ENCODE assay signal across 15 mouse cellular contexts in genomic region chr6:6603561-6604544, GRCm38 (mm10). TPM values are rescaled to one million over a fixed set of nuclear protein-coding genes. Genes with fewer than 3 reads are reported as not detected.
DNase-seq lines count a peak whose midpoint lies in the region; ATAC-seq lines count a peak whose summit lies in the region.
"Had no signal": no experiment of that assay in that cellular context is flagged by ENCODE, and none has a peak within 500 bp of the region (broad histone marks: within the 10 kb centered on the region; RNA-seq: fewer than 3 reads in every experiment).

No protein-coding gene starts in this region.

- 0 out of 2 replicates have a peak overlapping the region, but pooled peaks have one; percentile 32 for H3K4me2 ChIP-seq in forebrain, embryonic 11.5 days (ENCODE audit: low read depth, low read length, severe bottlenecking)
- peak overlapping the region; percentile 11; the same call in 1 of the 2 replicates for H3K4me2 ChIP-seq in hindbrain, embryonic 14.5 days (replicated peaks)
- H3K4me2 ChIP-seq in midbrain, embryonic 16.5 days (ENCODE audit: low read length), result 0 out of 2 replicates have a peak overlapping the region, but pooled peaks have one; percentile 14
- H3K4me2 ChIP-seq: liver, embryonic 11.5 days; lung, embryonic 14.5 days had no signal

- H3K27me3 ChIP-seq in forebrain, embryonic 11.5 days (ENCODE audit: control insufficient read depth, insufficient read depth, low read length), result no peaks in the 10 kb centered on the region
- H3K27me3 ChIP-seq in hindbrain, embryonic 14.5 days (ENCODE audit: control insufficient read depth, insufficient read depth, low read length), result no peaks in the 10 kb centered on the region
- H3K27me3 ChIP-seq in midbrain, embryonic 16.5 days (ENCODE audit: control insufficient read depth, insufficient read depth, low read depth, low read length), result no peaks in the 10 kb centered on the region

- H3K27ac ChIP-seq in forebrain, embryonic 11.5 days (ENCODE audit: low read depth, low read length), result no peak overlapping the region
- peak overlapping the region; percentile 28 for H3K27ac ChIP-seq in hindbrain, embryonic 14.5 days
- H3K27ac ChIP-seq in midbrain, embryonic 16.5 days (ENCODE audit: low read length), result no peak overlapping the region
- H3K27ac ChIP-seq: kidney, postnatal 0 days had no signal

- no peaks in the 10 kb centered on the region for H3K9me3 ChIP-seq in forebrain, embryonic 11.5 days (ENCODE audit: control insufficient read depth, low read length)
- no peaks in the 10 kb centered on the region for H3K9me3 ChIP-seq in hindbrain, embryonic 14.5 days (ENCODE audit: control insufficient read depth, low read length)
- no peaks in the 10 kb centered on the region for H3K9me3 ChIP-seq in midbrain, embryonic 16.5 days (replicated peaks; ENCODE audit: control insufficient read depth, low read length, poor library complexity, severe bottlenecking)

- H3K4me3 ChIP-seq in forebrain, embryonic 11.5 days (ENCODE audit: low read depth, low read length), result no peak overlapping the region
- H3K4me3 ChIP-seq in hindbrain, embryonic 14.5 days (replicated peaks; ENCODE audit: low read length), result no peak overlapping the region
- H3K4me3 ChIP-seq in midbrain, embryonic 16.5 days (ENCODE audit: low read depth, low read length), result no peak overlapping the region
- H3K4me3 ChIP-seq: erythroblast, embryonic 14.5 days had no signal

- peak; percentile 8 for DNase-seq in R1 (ENCODE audit: low read depth, low spot score)
- no peak for DNase-seq in forebrain, embryonic 11.5 days (ENCODE audit: low spot score)
- peak; percentile 29 for DNase-seq in hindbrain, embryonic 14.5 days (ENCODE audit: low spot score)
- DNase-seq in adrenal gland, postnatal 36 days, result no peak
- DNase-seq in heart, adult 18-20 months, result no peak
- DNase-seq: adrenal gland, adult 8-10 months; embryo, embryonic 11 days; lung, embryonic 14.5 days had no signal

- 18% methylated on average over 8 of the region's 8 CpGs for WGBS in forebrain, embryonic 11.5 days
- 33% methylated on average over 8 of the region's 8 CpGs for WGBS in hindbrain, embryonic 14.5 days
- 24% methylated on average over 8 of the region's 8 CpGs for WGBS in midbrain, embryonic 16.5 days

- peaks cover 6% of the 10 kb centered on the region; the same call in 1 of the 2 replicates for H3K4me1 ChIP-seq in forebrain, embryonic 11.5 days (replicated peaks; ENCODE audit: control insufficient read depth, insufficient read depth, low read length)
- H3K4me1 ChIP-seq in hindbrain, embryonic 14.5 days (replicated peaks; ENCODE audit: control insufficient read depth, insufficient read depth, low read length), result peaks cover 6% of the 10 kb centered on the region
- H3K4me1 ChIP-seq in midbrain, embryonic 16.5 days (ENCODE audit: control insufficient read depth, insufficient read depth, low read length), result peaks cover 9% of the 10 kb centered on the region

- no peak overlapping the region for H3K9ac ChIP-seq in forebrain, embryonic 11.5 days (ENCODE audit: low read length)
- no peak overlapping the region for H3K9ac ChIP-seq in hindbrain, embryonic 14.5 days
- H3K9ac ChIP-seq in midbrain, embryonic 16.5 days (ENCODE audit: low read depth, low read length), result no peak overlapping the region
- H3K9ac ChIP-seq: lung, embryonic 14.5 days had no signal

- ATAC-seq in forebrain, embryonic 11.5 days (replicated peaks; ENCODE audit: low FRiP score), result peak; percentile 80
- peak; percentile 76; the same call in 1 of the 2 replicates for ATAC-seq in hindbrain, embryonic 14.5 days (ENCODE audit: low FRiP score)
- peak; percentile 68; the same call in 1 of the 2 replicates for ATAC-seq in midbrain, embryonic 16.5 days
- ATAC-seq in inflammation-experienced regulatory T-cells, adult 6 months, result no peak
- no peak for ATAC-seq in megakaryocyte, adult 5-6 weeks (ENCODE audit: poor library complexity, severe bottlenecking)
- ATAC-seq: intestine, embryonic 16.5 days had no signal

- no peaks in the 10 kb centered on the region for H3K36me3 ChIP-seq in forebrain, embryonic 11.5 days (ENCODE audit: control insufficient read depth, insufficient read depth, low read length)
- no peaks in the 10 kb centered on the region for H3K36me3 ChIP-seq in hindbrain, embryonic 14.5 days (replicated peaks; ENCODE audit: control insufficient read depth, insufficient read depth)
- no peaks in the 10 kb centered on the region for H3K36me3 ChIP-seq in midbrain, embryonic 16.5 days (ENCODE audit: control insufficient read depth, insufficient read depth, low read length)

RNA-seq across cellular contexts. Expression of gene Sem1, which starts 25.4 kb away (rescaled TPM):
- 241 and 263 TPM in 2 replicates for polyA plus RNA-seq in forebrain, embryonic 11.5 days (2014; fragmentation: Nextera tagmentation; extraction: Ambion mirVana)
- polyA plus RNA-seq in hindbrain, embryonic 14.5 days (2014; fragmentation: Nextera tagmentation; extraction: Ambion mirVana), result 144 and 164 TPM in 2 replicates
- 118 and 128 TPM in 2 replicates for polyA plus RNA-seq in midbrain, embryonic 16.5 days (2015; fragmentation: Nextera tagmentation; extraction: Ambion mirVana)
- polyA plus RNA-seq in inflammation-experienced regulatory T-cells, adult 6 months (2017; shearing (Covaris generic)), result 100 to 1,000 TPM; 114 to 194 (median 165) TPM
- 10 to 100 TPM; 71.8 to 73.4 TPM for total RNA-seq in adrenal gland, postnatal 36 days (2021)
- total RNA-seq in megakaryocyte, adult 5-6 weeks (2015), result 202 and 214 TPM in 2 replicates
- 311 and 314 TPM in 2 replicates for total RNA-seq in megakaryocyte, adult 5-6 weeks (2017)
- 100 to 1,000 TPM; 106 to 124 TPM for total RNA-seq in heart, adult 18-20 months (2021)

Comparison
In these comparisons a context has a peak if more than half of its experiments do, and no peak if none do; other contexts are left out.
1. DNase-seq: peak in R1 (single experiment) and hindbrain, embryonic 14.5 days (single experiment); none in forebrain, embryonic 11.5 days (single experiment), adrenal gland, postnatal 36 days (0 of 2) and heart, adult 18-20 months (0 of 2).
2. ATAC-seq: peak in forebrain, embryonic 11.5 days (single experiment), hindbrain, embryonic 14.5 days (single experiment) and midbrain, embryonic 16.5 days (single experiment); none in inflammation-experienced regulatory T-cells, adult 6 months (single experiment) and megakaryocyte, adult 5-6 weeks (single experiment).
3. Peak in every context shown above with its lines, with median percentiles within 50 percentile points of each other: H3K4me2 ChIP-seq.